Mouse (Mus musculus): ENCODE measurements at regions not wholly inside any gene's neighbourhood (a gene's known extent, or its start where the extent isn't known, plus 50 kb on each side); places are given as distances from the start of the nearest gene placed in this dataset.

- TF ChIP-seq USF1 (IDR thresholded peaks at IDR 0.05; ENCODE audit: low read depth), result no peak
- no peak for TF ChIP-seq CTCF (IDR thresholded peaks at IDR 0.05; ENCODE audit: control insufficient read depth, insufficient read depth, insufficient read length)
Observed at GRCm38 (mm10) chr13:97672038-97672675, 88.3 kb downstream of the Gm10260 start.

All from C2C12 (cell line).